Comparison of ENCODE assay signal across 19 mouse cellular contexts in the genomic region with DNA sequence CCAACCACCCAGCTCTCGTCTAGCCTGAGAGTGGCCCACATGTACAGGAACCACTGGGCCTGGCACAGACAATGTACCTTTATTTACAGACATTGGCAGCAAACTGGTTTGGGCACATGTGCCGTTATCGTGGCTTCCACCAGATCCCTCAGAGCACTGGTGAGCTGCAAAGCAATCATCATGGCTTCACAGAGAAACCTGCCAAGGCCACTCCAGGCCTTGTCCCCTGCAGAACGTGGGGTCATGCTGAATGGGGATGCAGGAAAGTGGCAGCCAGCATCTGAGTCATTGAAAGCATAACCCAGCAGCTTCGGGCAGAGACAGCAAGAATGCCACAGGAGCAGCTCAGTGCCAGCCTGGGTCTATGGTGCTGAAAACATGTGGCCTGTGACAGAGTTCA.
"Had no signal": no experiment of that assay in that cellular context is flagged by ENCODE, and none has a peak within 500 bp of the region (broad histone marks: within the 10 kb centered on the region; RNA-seq: fewer than 3 reads in every experiment).

No protein-coding gene starts in this region.

- H3K4me2 ChIP-seq: lung, embryonic 14.5 days; midbrain, embryonic 12.5 days; neural tube, embryonic 13.5 days; neural tube, embryonic 15.5 days had no signal

- H3K27ac ChIP-seq: midbrain, embryonic 10.5 days; midbrain, embryonic 12.5 days; neural tube, embryonic 13.5 days; neural tube, embryonic 15.5 days had no signal

- H3K27me3 ChIP-seq: midbrain, embryonic 12.5 days; neural tube, embryonic 13.5 days; neural tube, embryonic 15.5 days had no signal

- DNase-seq: lung, adult 18-20 months; lung, embryonic 14.5 days; lung, postnatal 10 days; lung, postnatal 4 days; midbrain, embryonic 14.5 days; retina, postnatal 1 day; right cerebral cortex, adult 18-20 months; right cerebral cortex, postnatal 25 days; right cerebral cortex, postnatal 4 days; spleen, adult 18-20 months; thymus, adult 18-20 months; thymus, postnatal 14 days; thymus, postnatal 36 days had no signal

- H3K9me3 ChIP-seq: midbrain, embryonic 10.5 days; midbrain, embryonic 12.5 days; neural tube, embryonic 13.5 days; neural tube, embryonic 15.5 days had no signal

- H3K36me3 ChIP-seq: neural tube, embryonic 15.5 days had no signal

- H3K9ac ChIP-seq: lung, embryonic 14.5 days; midbrain, embryonic 12.5 days; neural tube, embryonic 13.5 days; neural tube, embryonic 15.5 days had no signal

- ATAC-seq: midbrain, embryonic 16.5 days had no signal

- H3K4me1 ChIP-seq: midbrain, embryonic 10.5 days; midbrain, embryonic 12.5 days; neural tube, embryonic 13.5 days; neural tube, embryonic 15.5 days had no signal

- H3K4me3 ChIP-seq: midbrain, embryonic 10.5 days; midbrain, embryonic 12.5 days; myocyte; neural tube, embryonic 13.5 days; neural tube, embryonic 15.5 days had no signal
